In the genomic region with DNA sequence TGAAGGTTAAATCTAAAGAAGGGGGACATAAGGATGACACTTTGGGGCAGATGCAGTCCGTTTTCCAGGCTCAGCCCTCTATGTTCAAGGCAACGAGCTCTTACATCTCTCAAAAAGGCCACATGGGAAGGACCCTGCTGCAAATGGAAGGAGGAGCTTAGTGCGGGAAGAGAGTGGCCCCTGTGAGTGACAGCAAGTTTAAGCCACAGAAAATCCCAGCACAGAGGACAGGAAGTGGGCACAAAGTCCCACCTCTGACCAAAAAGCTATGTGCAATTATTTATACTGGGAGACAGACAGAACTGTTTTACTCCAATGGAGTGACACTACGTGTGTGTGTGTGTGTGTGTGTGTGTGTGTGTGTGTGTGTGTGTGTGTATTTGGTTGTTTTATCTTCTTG, we compare ENCODE assay signal across 20 mouse cellular contexts.
"Had no signal": no experiment of that assay in that cellular context is flagged by ENCODE, and none has a peak within 500 bp of the region (broad histone marks: within the 10 kb centered on the region; RNA-seq: fewer than 3 reads in every experiment).

No protein-coding gene starts in this region.

- H3K36me3 ChIP-seq: heart, embryonic 10.5 days; heart, embryonic 12.5 days; hindbrain, embryonic 13.5 days; hindbrain, embryonic 15.5 days; limb, embryonic 13.5 days; limb, embryonic 15.5 days had no signal

- H3K4me1 ChIP-seq: heart, embryonic 12.5 days; hindbrain, embryonic 13.5 days had no signal

- DNase-seq: gastrocnemius, postnatal 14 days; gastrocnemius, postnatal 36 days; heart, adult 18-20 months; heart, postnatal 10 days; heart, postnatal 4 days; kidney, adult 11 months; kidney, adult 8-10 months; kidney, postnatal 10 days; kidney, postnatal 25 days; kidney, postnatal 4 days; left cerebral cortex, postnatal 4 days had no signal

- H3K27ac ChIP-seq: heart, embryonic 10.5 days; hindbrain, embryonic 13.5 days; hindbrain, embryonic 15.5 days; hindbrain, postnatal 0 days; layer of hippocampus, adult 2 months; limb, embryonic 13.5 days; limb, embryonic 15.5 days had no signal

- ATAC-seq: hindbrain, postnatal 0 days; intestine, embryonic 16.5 days had no signal

- H3K9ac ChIP-seq: heart, embryonic 12.5 days; hindbrain, embryonic 13.5 days; hindbrain, embryonic 15.5 days; limb, embryonic 13.5 days; limb, embryonic 15.5 days had no signal

- H3K4me2 ChIP-seq: heart, embryonic 12.5 days; hindbrain, embryonic 13.5 days; hindbrain, embryonic 15.5 days; limb, embryonic 15.5 days had no signal

- H3K27me3 ChIP-seq: hindbrain, embryonic 15.5 days had no signal

- H3K4me3 ChIP-seq: heart, embryonic 10.5 days; heart, embryonic 12.5 days; hindbrain, embryonic 13.5 days; hindbrain, embryonic 15.5 days; layer of hippocampus, adult 2 months; limb, embryonic 13.5 days; limb, embryonic 15.5 days had no signal

- H3K9me3 ChIP-seq: heart, embryonic 10.5 days; heart, embryonic 12.5 days; hindbrain, embryonic 13.5 days; hindbrain, embryonic 15.5 days; limb, embryonic 13.5 days; limb, embryonic 15.5 days had no signal
